Mouse (Mus musculus) ES-Bruce4 (cell line): ENCODE measurements around the gene Muc4. TPM values are rescaled to one million over a fixed set of nuclear protein-coding genes. Genes with fewer than 3 reads are reported as not detected.

Experiments used
- H3K27ac ChIP-seq: 2 replicates; pipeline ENCODE4 v1.5.1; 2012; ENCODE audit warnings: low read length, inconsistent platforms; ENCODE audit not compliant: insufficient read depth
- H3K27me3 ChIP-seq: 2 replicates; pipeline ENCODE4 v1.6.1; 2012; ENCODE audit warnings: mild to moderate bottlenecking, low read length, inconsistent platforms; ENCODE audit not compliant: control insufficient read depth, poor library complexity, insufficient read depth, severe bottlenecking
- H3K36me3 ChIP-seq: 2 replicates; pipeline ENCODE4 v1.6.1; 2012; ENCODE audit warnings: inconsistent platforms, mild to moderate bottlenecking, low read length, moderate library complexity; ENCODE audit not compliant: control insufficient read depth, poor library complexity, insufficient read depth, severe bottlenecking
- H3K4me1 ChIP-seq: one replicate; pipeline ENCODE4 v1.8.1; 2011; ENCODE audit warnings: low read length; ENCODE audit not compliant: control insufficient read depth, insufficient read depth
- H3K4me3 ChIP-seq: 2 replicates; pipeline ENCODE4 v1.5.1; 2011; ENCODE audit warnings: low read depth, mild to moderate bottlenecking, low read length
- H3K9ac ChIP-seq: 2 replicates; pipeline ENCODE4 v1.6.1; 2012; ENCODE audit warnings: low read depth, mild to moderate bottlenecking, inconsistent platforms; ENCODE audit not compliant: poor library complexity, severe bottlenecking
- H3K9me3 ChIP-seq: replicated peaks from 2 replicates; pipeline ENCODE4 v1.6.1; 2012; ENCODE audit warnings: mild to moderate bottlenecking, low read length, inconsistent platforms; ENCODE audit not compliant: control insufficient read depth, poor library complexity, insufficient read depth, severe bottlenecking
- CTCF ChIP-seq: IDR thresholded peaks from one replicate; pipeline ENCODE4 v1.8.1; 2011; ENCODE audit warnings: low read depth, low read length
- EP300 ChIP-seq: IDR thresholded peaks from 2 replicates; pipeline ENCODE4 v1.6.1; 2011; ENCODE audit warnings: low read depth, low read length; ENCODE audit not compliant: insufficient read depth
- POLR2A ChIP-seq: IDR thresholded peaks from one replicate; pipeline ENCODE4 v1.8.1; 2011; ENCODE audit warnings: low read length; ENCODE audit not compliant: insufficient read depth
- polyA plus RNA-seq: library from polyadenylated mRNA; stranded (reverse); fragments of >200 nt; gene quantifications from 2 replicates; pipeline ENCODE4 v1.2.4, GENCODE M21; 2011; ENCODE audit warnings: low read depth; ENCODE audit not compliant: missing spikeins, insufficient read depth, insufficient read length

The Muc4 gene
- polyA plus RNA-seq, 1 experiment = not detected

DNA sequence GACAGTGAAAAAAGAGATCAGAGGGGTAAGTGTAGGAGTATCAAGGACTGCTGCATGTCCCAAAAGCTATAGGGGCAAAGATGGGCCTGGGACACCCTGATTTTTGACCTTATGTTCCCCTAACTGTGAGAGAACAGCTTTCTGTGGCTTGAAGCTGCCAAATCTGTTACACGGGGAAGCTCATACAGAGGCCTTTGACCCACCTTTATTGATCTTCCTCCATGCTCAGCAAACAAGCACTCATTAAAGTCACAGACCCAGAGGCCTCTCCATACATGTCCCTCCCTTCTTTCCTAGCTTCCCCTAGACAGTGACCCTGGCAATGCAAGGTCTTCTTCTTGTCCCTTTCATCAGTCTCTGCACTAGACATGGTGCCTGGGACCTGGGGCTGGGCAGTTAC, 7.0 kb upstream of the Muc4 start:
- TF ChIP-seq POLR2A (no peak), CTCF (no peak), EP300 (no peak)
- no peaks in the 10 kb centered on the region for H3K36me3 ChIP-seq
- H3K9ac ChIP-seq = no peak overlapping the region
- no peaks in the 10 kb centered on the region for H3K4me1 ChIP-seq
- no peaks in the 10 kb centered on the region for H3K9me3 ChIP-seq
- H3K27me3 ChIP-seq = no peaks in the 10 kb centered on the region
- no peak overlapping the region for H3K4me3 ChIP-seq
- H3K27ac ChIP-seq = no peak overlapping the region

DNA sequence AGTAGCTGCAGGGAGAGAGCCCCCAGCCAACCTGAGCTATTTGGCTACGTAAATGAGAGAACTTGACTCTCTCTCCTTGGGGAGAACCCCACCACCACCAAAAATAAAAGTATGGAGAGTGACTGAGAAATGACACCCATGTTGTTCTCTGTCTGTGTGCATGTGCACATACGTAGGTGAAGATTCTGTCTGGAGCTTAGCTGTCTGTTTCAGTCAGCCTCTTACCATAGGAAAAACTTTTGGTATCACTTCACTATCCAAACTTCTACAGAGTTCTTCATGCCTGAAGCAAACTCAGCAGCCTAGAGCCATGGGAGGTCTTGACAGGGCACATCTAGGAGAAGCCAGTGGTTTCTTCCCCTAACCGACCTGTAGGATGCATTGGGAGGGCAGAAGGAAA, 2.5 kb upstream of the Muc4 start:
- no peaks in the 10 kb centered on the region for H3K4me1 ChIP-seq

DNA sequence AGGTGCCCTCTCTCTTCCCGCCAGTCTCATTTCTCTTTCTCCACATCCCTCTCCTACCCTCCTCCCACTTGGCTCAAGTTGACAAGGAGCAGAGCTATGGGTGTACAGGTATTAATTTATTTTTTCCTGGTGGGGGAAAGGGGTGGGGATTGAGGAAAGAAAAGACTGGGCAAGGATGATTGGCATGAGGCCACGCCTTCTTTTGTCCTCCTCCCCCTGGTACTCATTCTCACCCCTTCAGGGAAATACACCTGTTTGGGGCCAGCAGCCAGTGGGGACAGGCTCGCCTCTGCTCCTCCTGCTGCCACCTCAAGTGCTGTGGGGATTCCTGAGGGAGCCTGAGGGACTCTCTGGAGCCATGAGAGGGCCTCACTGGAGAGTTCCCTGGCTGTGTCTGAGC, 336 bp downstream of the Muc4 start:
- Histone ChIP-seq H3K27ac (no peak overlapping the region), H3K27me3 (no peaks in the 10 kb centered on the region), H3K9me3 (no peaks in the 10 kb centered on the region), H3K4me3 (no peak overlapping the region), H3K36me3 (no peaks in the 10 kb centered on the region), H3K4me1 (peaks cover 7% of the 10 kb centered on the region), H3K9ac (no peak overlapping the region)
- TF ChIP-seq POLR2A (no peak), CTCF (no peak), EP300 (no peak)

More for the DNA sequence above, 2.5 kb upstream of the Muc4 start:
- Histone ChIP-seq H3K36me3 (no peaks in the 10 kb centered on the region), H3K27ac (no peak overlapping the region), H3K9me3 (no peaks in the 10 kb centered on the region), H3K27me3 (no peaks in the 10 kb centered on the region), H3K4me3 (no peak overlapping the region), H3K9ac (no peak overlapping the region)
- TF ChIP-seq CTCF (no peak), EP300 (no peak), POLR2A (no peak)

DNA sequence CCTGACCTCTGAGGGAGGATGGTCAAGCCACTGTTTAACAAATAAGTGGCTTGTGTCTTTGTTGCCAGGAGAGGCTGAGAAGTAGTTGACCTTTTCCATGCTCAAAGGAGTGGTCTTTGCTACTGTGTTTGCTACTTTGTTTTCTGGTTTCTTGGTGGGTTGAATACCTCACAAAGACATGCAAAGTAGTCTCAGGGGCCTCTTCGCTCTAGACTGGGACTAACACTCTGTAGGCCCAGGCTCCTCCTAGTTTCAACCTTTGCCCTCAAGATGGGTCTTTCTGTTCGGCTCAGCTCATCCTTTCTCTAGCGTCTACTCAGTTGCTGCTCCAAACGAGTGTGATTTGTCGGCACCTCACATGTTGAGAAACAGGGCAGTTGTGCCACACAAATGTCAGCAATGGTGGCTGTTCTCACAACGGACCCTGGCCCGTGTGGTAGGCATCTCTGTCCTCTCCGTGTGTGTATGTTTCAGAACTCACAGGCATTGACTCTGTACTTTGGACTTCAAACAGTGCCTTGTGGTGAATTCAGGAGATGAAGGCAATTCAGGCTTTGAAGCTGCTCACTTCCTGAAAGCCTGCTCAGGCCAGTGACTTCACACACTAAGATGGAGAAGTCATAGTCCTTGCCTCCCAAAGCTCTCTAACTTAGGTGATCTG, 4.4 kb downstream of the Muc4 start:
- no peak for TF ChIP-seq EP300
- no peak for TF ChIP-seq CTCF
- no peak for TF ChIP-seq POLR2A
- Histone ChIP-seq H3K36me3 (no peaks in the 10 kb centered on the region), H3K4me1 (peaks cover 9% of the 10 kb centered on the region), H3K27me3 (no peaks in the 10 kb centered on the region), H3K9me3 (no peaks in the 10 kb centered on the region), H3K27ac (no peak overlapping the region), H3K9ac (no peak overlapping the region), H3K4me3 (no peak overlapping the region)

DNA sequence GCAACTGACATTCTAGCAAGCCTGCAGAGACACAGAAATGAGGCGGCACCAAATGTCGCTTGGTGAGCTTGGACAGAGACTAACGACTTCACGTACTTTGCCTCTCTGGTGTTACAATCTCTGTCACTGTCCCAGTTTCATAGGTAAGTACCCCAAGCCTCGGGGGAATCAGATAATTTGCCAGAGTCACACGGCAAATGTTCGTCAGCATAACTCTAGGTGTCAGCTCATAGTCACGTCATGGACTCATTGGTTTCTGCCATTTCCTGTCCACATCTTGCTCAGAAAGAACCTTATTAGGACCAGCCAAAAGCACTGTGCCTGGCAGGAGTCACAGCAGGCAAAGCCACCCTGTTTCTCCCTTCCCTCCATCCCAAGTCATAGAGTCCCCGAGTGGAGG, 5.7 kb downstream of the Muc4 start:
- Histone ChIP-seq H3K36me3 (no peaks in the 10 kb centered on the region), H3K4me1 (peaks cover 9% of the 10 kb centered on the region), H3K27ac (no peak overlapping the region), H3K4me3 (no peak overlapping the region), H3K9ac (no peak overlapping the region), H3K9me3 (no peaks in the 10 kb centered on the region), H3K27me3 (no peaks in the 10 kb centered on the region)
- TF ChIP-seq CTCF (no peak), POLR2A (no peak), EP300 (no peak)

DNA sequence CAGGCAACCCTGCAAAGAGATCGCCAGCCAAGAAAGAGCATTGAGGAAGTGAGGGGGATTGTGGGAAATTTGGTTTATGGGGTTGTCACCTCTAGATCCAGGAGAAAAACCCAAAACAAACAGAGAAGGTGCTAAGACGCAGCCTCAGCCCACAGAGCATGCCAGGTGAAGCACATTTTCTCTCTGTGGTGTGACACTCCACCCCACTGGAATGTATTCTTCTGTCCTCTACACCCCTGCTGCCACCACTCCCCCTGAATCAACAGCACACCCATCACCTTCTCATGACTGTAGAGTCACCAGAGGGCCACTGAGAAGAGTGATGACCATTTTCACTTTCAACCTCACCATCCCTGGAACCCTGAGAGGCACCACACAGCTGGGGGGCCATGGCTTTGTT, 7.0 kb downstream of the Muc4 start:
- Histone ChIP-seq H3K4me1 (peaks cover 9% of the 10 kb centered on the region), H3K27ac (no peak overlapping the region)

More for the DNA sequence above, 7.0 kb downstream of the Muc4 start:
- no peak overlapping the region for H3K9ac ChIP-seq
- H3K9me3 ChIP-seq = no peaks in the 10 kb centered on the region
- H3K4me3 ChIP-seq = no peak overlapping the region
- no peaks in the 10 kb centered on the region for H3K36me3 ChIP-seq
- no peak for TF ChIP-seq CTCF
- TF ChIP-seq EP300 = no peak
- no peak for TF ChIP-seq POLR2A
- no peaks in the 10 kb centered on the region for H3K27me3 ChIP-seq
